Mouse (Mus musculus): ENCODE results near the gene Ifrd1. TPM values are rescaled to one million over a fixed set of nuclear protein-coding genes. Genes with fewer than 3 reads are reported as not detected.
A peak's percentile ranks its signal among the peaks of the same experiment; 100 is the strongest.
"Not testable (repeated sequence)": the region's sequence is repeated elsewhere in the genome, so short reads cannot be mapped to it uniquely, and the experiment has no call there.

Ifrd1 gene
- total and polyA plus RNA-seq, 2 experiments from 2014 or later = 47.0 to 117 TPM

- no peaks in the 10 kb centered on the region for H3K4me1 ChIP-seq (ENCODE audit: control insufficient read depth, insufficient read depth)
- TF ChIP-seq CTCF (IDR thresholded peaks at IDR 0.05; ENCODE audit: low read depth) = no peak
- TF ChIP-seq EP300 (IDR thresholded peaks at IDR 0.05; ENCODE audit: low read depth) = no peak
- peak overlapping the region; percentile 46 for H3K4me3 ChIP-seq (ENCODE audit: low read depth, low read length)
- H3K9me3 ChIP-seq (replicated peaks; ENCODE audit: control insufficient read depth, low read length) = no peaks in the 10 kb centered on the region
- peak overlapping the region; percentile 64 for H3K4me2 ChIP-seq (ENCODE audit: low read depth, low read length)
- H3K9ac ChIP-seq (replicated peaks; ENCODE audit: low read depth, low read length) = peak overlapping the region; percentile 66
- DNase-seq (ENCODE audit: low spot score) (no peak), ATAC-seq (ENCODE audit: insufficient read depth, low read depth) (peak; percentile 24; the same call in 1 of the 2 replicates)
- 41% methylated on average over 5 of the region's 5 CpGs for WGBS
- no peaks in the 10 kb centered on the region for H3K27me3 ChIP-seq (ENCODE audit: control insufficient read depth, insufficient read depth, low read length)
- peaks cover 17% of the 10 kb centered on the region for H3K36me3 ChIP-seq (replicated peaks; ENCODE audit: control insufficient read depth, insufficient read depth, low read length)
- H3K27ac ChIP-seq (ENCODE audit: low read depth) = peak overlapping the region; percentile 98
Observed at GRCm38 (mm10) chr12:40198019-40198418, 50.3 kb downstream of the Ifrd1 start.

GRCm38 (mm10) chr12:40197511-40197910, 50.8 kb downstream of the Ifrd1 start:
- Histone ChIP-seq H3K4me3 (ENCODE audit: low read depth, low read length) (peak overlapping the region; percentile 3; the same call in 1 of the 2 replicates), H3K27me3 (ENCODE audit: control insufficient read depth, insufficient read depth, low read length) (no peaks in the 10 kb centered on the region), H3K36me3 (replicated peaks; ENCODE audit: control insufficient read depth, insufficient read depth, low read length) (peaks cover 12% of the 10 kb centered on the region), H3K9ac (replicated peaks; ENCODE audit: low read depth, low read length) (no peak overlapping the region), H3K9me3 (replicated peaks; ENCODE audit: control insufficient read depth, low read length) (no peaks in the 10 kb centered on the region), H3K27ac (ENCODE audit: low read depth) (peak overlapping the region; percentile 86), H3K4me1 (ENCODE audit: control insufficient read depth, insufficient read depth) (no peaks in the 10 kb centered on the region), H3K4me2 (ENCODE audit: low read depth, low read length) (peak overlapping the region; percentile 64; the same call in 1 of the 2 replicates)
- no peak; the same call in 1 of the 2 replicates for TF ChIP-seq EP300 (IDR thresholded peaks at IDR 0.05; ENCODE audit: low read depth)
- TF ChIP-seq CTCF (IDR thresholded peaks at IDR 0.05; ENCODE audit: low read depth) = no peak
- peak; percentile 91 for DNase-seq (ENCODE audit: low spot score)
- ATAC-seq (ENCODE audit: insufficient read depth, low read depth) = peak; percentile 81

GRCm38 (mm10) chr12:40185474-40185873, 62.8 kb downstream of the Ifrd1 start:
- no peak overlapping the region for H3K9ac ChIP-seq (replicated peaks; ENCODE audit: low read depth, low read length)
- H3K4me2 ChIP-seq (ENCODE audit: low read depth, low read length) = no peak overlapping the region
- peaks cover 6% of the 10 kb centered on the region; the same call in 1 of the 2 replicates for H3K9me3 ChIP-seq (replicated peaks; ENCODE audit: control insufficient read depth, low read length)
- TF ChIP-seq EP300 (IDR thresholded peaks at IDR 0.05; ENCODE audit: low read depth) (no peak), CTCF (IDR thresholded peaks at IDR 0.05; ENCODE audit: low read depth) (no peak)
- no peak overlapping the region for H3K27ac ChIP-seq (ENCODE audit: low read depth)
- peaks cover 5% of the 10 kb centered on the region; the same call in 1 of the 2 replicates for H3K36me3 ChIP-seq (replicated peaks; ENCODE audit: control insufficient read depth, insufficient read depth, low read length)
- WGBS = 65% methylated on average over 3 of the region's 3 CpGs
- ATAC-seq (ENCODE audit: insufficient read depth, low read depth) = no peak
- no peaks in the 10 kb centered on the region for H3K4me1 ChIP-seq (ENCODE audit: control insufficient read depth, insufficient read depth)
- H3K27me3 ChIP-seq (ENCODE audit: control insufficient read depth, insufficient read depth, low read length) = no peaks in the 10 kb centered on the region
- no peak for DNase-seq (ENCODE audit: low spot score)
- no peak overlapping the region for H3K4me3 ChIP-seq (ENCODE audit: low read depth, low read length)

- WGBS = 45% methylated on average over 6 of the region's 6 CpGs
- no peak for TF ChIP-seq EP300 (IDR thresholded peaks at IDR 0.05; ENCODE audit: low read depth)
- peak; percentile 53 for TF ChIP-seq CTCF (IDR thresholded peaks at IDR 0.05; ENCODE audit: low read depth)
- Histone ChIP-seq H3K9ac (replicated peaks; ENCODE audit: low read depth, low read length) (no peak overlapping the region), H3K4me3 (ENCODE audit: low read depth, low read length) (no peak overlapping the region), H3K9me3 (replicated peaks; ENCODE audit: control insufficient read depth, low read length) (peaks cover 6% of the 10 kb centered on the region; the same call in 1 of the 2 replicates), H3K27me3 (ENCODE audit: control insufficient read depth, insufficient read depth, low read length) (no peaks in the 10 kb centered on the region), H3K4me1 (ENCODE audit: control insufficient read depth, insufficient read depth) (no peaks in the 10 kb centered on the region), H3K27ac (ENCODE audit: low read depth) (no peak overlapping the region), H3K36me3 (replicated peaks; ENCODE audit: control insufficient read depth, insufficient read depth, low read length) (0 out of 2 replicates have a peak, but pooled peaks cover 14% of the 10 kb centered on the region), H3K4me2 (ENCODE audit: low read depth, low read length) (no peak overlapping the region)
- no peak for ATAC-seq (ENCODE audit: insufficient read depth, low read depth)
- DNase-seq (ENCODE audit: low spot score) = peak; percentile 15
Observed at GRCm38 (mm10) chr12:40177089-40177488, 71.2 kb downstream of the Ifrd1 start.

- Histone ChIP-seq H3K4me1 (ENCODE audit: control insufficient read depth, insufficient read depth) (no peaks in the 10 kb centered on the region), H3K9me3 (replicated peaks; ENCODE audit: control insufficient read depth, low read length) (peaks cover 4% of the 10 kb centered on the region; the same call in 1 of the 2 replicates), H3K4me3 (ENCODE audit: low read depth, low read length) (no peak overlapping the region), H3K27ac (ENCODE audit: low read depth) (no peak overlapping the region), H3K27me3 (ENCODE audit: control insufficient read depth, insufficient read depth, low read length) (no peaks in the 10 kb centered on the region), H3K9ac (replicated peaks; ENCODE audit: low read depth, low read length) (no peak overlapping the region), H3K4me2 (ENCODE audit: low read depth, low read length) (no peak overlapping the region), H3K36me3 (replicated peaks; ENCODE audit: control insufficient read depth, insufficient read depth, low read length) (0 out of 2 replicates have a peak, but pooled peaks cover 13% of the 10 kb centered on the region)
- TF ChIP-seq EP300 (IDR thresholded peaks at IDR 0.05; ENCODE audit: low read depth) = no peak
- 75% methylated on average over 2 of the region's 2 CpGs for WGBS
- no peak for DNase-seq (ENCODE audit: low spot score)
- ATAC-seq (ENCODE audit: insufficient read depth, low read depth) = no peak
Observed at GRCm38 (mm10) chr12:40176158-40176557, 72.1 kb downstream of the Ifrd1 start.

GRCm38 (mm10) chr12:40175171-40175570, 73.1 kb downstream of the Ifrd1 start:
- H3K9ac ChIP-seq (replicated peaks; ENCODE audit: low read depth, low read length); H3K9me3 ChIP-seq (replicated peaks; ENCODE audit: control insufficient read depth, low read length); H3K4me2 ChIP-seq (ENCODE audit: low read depth, low read length); H3K4me1 ChIP-seq (ENCODE audit: control insufficient read depth, insufficient read depth); H3K36me3 ChIP-seq (replicated peaks; ENCODE audit: control insufficient read depth, insufficient read depth, low read length); H3K27me3 ChIP-seq (ENCODE audit: control insufficient read depth, insufficient read depth, low read length); ATAC-seq (ENCODE audit: insufficient read depth, low read depth); H3K4me3 ChIP-seq (ENCODE audit: low read depth, low read length); H3K27ac ChIP-seq (ENCODE audit: low read depth); DNase-seq (ENCODE audit: low spot score): not testable (repeated sequence)
- WGBS = 9% methylated on average over 1 of the region's 1 CpGs
